Comparison of ENCODE assay signal across 24 mouse cellular contexts in genomic region chr11:47442266-47442665, GRCm38 (mm10).
DNase-seq lines count a peak whose midpoint lies in the region; ATAC-seq lines count a peak whose summit lies in the region.
"Had no signal": no experiment of that assay in that cellular context is flagged by ENCODE, and none has a peak within 500 bp of the region (broad histone marks: within the 10 kb centered on the region; RNA-seq: fewer than 3 reads in every experiment).

No protein-coding gene starts in this region.

- no peaks in the 10 kb centered on the region for H3K27me3 ChIP-seq in heart, embryonic 15.5 days
- H3K27me3 ChIP-seq in heart, embryonic 11.5 days (ENCODE audit: control insufficient read depth, insufficient read depth, low read length), result no peaks in the 10 kb centered on the region
- H3K27me3 ChIP-seq: embryonic facial prominence, embryonic 12.5 days; embryonic facial prominence, embryonic 15.5 days; hindbrain, embryonic 12.5 days; hindbrain, embryonic 15.5 days had no signal

- H3K4me3 ChIP-seq in heart, embryonic 15.5 days, result no peak overlapping the region
- no peak overlapping the region for H3K4me3 ChIP-seq in heart, embryonic 11.5 days (ENCODE audit: low read depth, low read length)
- H3K4me3 ChIP-seq: embryonic facial prominence, embryonic 12.5 days; embryonic facial prominence, embryonic 15.5 days; gastrocnemius, adult 2 months; heart, adult 2 months; hindbrain, embryonic 12.5 days; hindbrain, embryonic 15.5 days had no signal

- no peaks in the 10 kb centered on the region for H3K36me3 ChIP-seq in heart, embryonic 15.5 days
- no peaks in the 10 kb centered on the region for H3K36me3 ChIP-seq in heart, embryonic 11.5 days (ENCODE audit: control insufficient read depth, insufficient read depth, low read length)
- H3K36me3 ChIP-seq: embryonic facial prominence, embryonic 12.5 days; embryonic facial prominence, embryonic 15.5 days; hindbrain, embryonic 12.5 days; hindbrain, embryonic 15.5 days had no signal

- no peak overlapping the region for H3K4me2 ChIP-seq in heart, embryonic 15.5 days
- no peak overlapping the region for H3K4me2 ChIP-seq in heart, embryonic 11.5 days
- H3K4me2 ChIP-seq: embryonic facial prominence, embryonic 12.5 days; embryonic facial prominence, embryonic 15.5 days; hindbrain, embryonic 12.5 days; hindbrain, embryonic 15.5 days had no signal

- H3K9ac ChIP-seq in heart, embryonic 15.5 days, result no peak overlapping the region
- H3K9ac ChIP-seq in heart, embryonic 11.5 days (ENCODE audit: low read depth, low read length), result no peak overlapping the region
- H3K9ac ChIP-seq: embryonic facial prominence, embryonic 12.5 days; embryonic facial prominence, embryonic 15.5 days; forebrain, postnatal 0 days; hindbrain, embryonic 12.5 days; hindbrain, embryonic 15.5 days had no signal

- intact Hi-C loops in heart, postnatal 36 days (cut with DNase I), result no loop called here
- intact Hi-C loops in heart, postnatal 10 days (cut with DNase I), result no loop called here

- H3K9me3 ChIP-seq in heart, embryonic 15.5 days (replicated peaks), result no peaks in the 10 kb centered on the region
- H3K9me3 ChIP-seq in heart, embryonic 11.5 days (replicated peaks; ENCODE audit: control insufficient read depth, low read length), result no peaks in the 10 kb centered on the region
- H3K9me3 ChIP-seq: embryonic facial prominence, embryonic 12.5 days; embryonic facial prominence, embryonic 15.5 days; hindbrain, embryonic 12.5 days; hindbrain, embryonic 15.5 days had no signal

- H3K4me1 ChIP-seq in heart, embryonic 15.5 days (replicated peaks), result 0 out of 2 replicates have a peak, but pooled peaks cover 4% of the 10 kb centered on the region
- no peaks in the 10 kb centered on the region for H3K4me1 ChIP-seq in heart, embryonic 11.5 days (ENCODE audit: control insufficient read depth, insufficient read depth, low read length)
- H3K4me1 ChIP-seq: embryonic facial prominence, embryonic 12.5 days; embryonic facial prominence, embryonic 15.5 days; hindbrain, embryonic 12.5 days; hindbrain, embryonic 15.5 days had no signal

- no peak for ATAC-seq in heart, embryonic 15.5 days (replicated peaks; ENCODE audit: insufficient number of reproducible peaks, insufficient read depth, low FRiP score, low read depth)
- ATAC-seq in heart, embryonic 11.5 days (replicated peaks; ENCODE audit: insufficient number of reproducible peaks, low FRiP score, low TSS enrichment), result no peak
- ATAC-seq: activated CD4-positive, CD25-positive, alpha-beta regulatory T cell, adult 4 months; forebrain, embryonic 14.5 days; forebrain, postnatal 0 days; intestine, postnatal 0 days had no signal

- peak; percentile 2 to 12 for DNase-seq in cerebellum, postnatal 10 days
- DNase-seq in cerebellum, adult 18-20 months, result no peak
- no peak for DNase-seq in heart, postnatal 36 days
- DNase-seq in heart, postnatal 10 days, result peak; percentile 27 to 34
- DNase-seq in thymus, postnatal 25 days, result peak; percentile 3
- no peak for DNase-seq in thymus, postnatal 10 days (ENCODE audit: low spot score in 2 of 2)
- DNase-seq: adrenal gland, adult 8-10 months; adrenal gland, postnatal 25 days; cerebellum, adult 2 months; cerebellum, adult 9-11 months; forebrain, postnatal 0 days; gastrocnemius, adult 2 months; gastrocnemius, postnatal 14 days; kidney, adult 2 months had no signal

- 27% methylated on average over 2 of the region's 2 CpGs for WGBS in heart, embryonic 15.5 days
- 49% methylated on average over 2 of the region's 2 CpGs for WGBS in heart, embryonic 11.5 days (ENCODE audit: insufficient replicate concordance)

- H3K27ac ChIP-seq in heart, embryonic 15.5 days, result 0 out of 2 replicates have a peak overlapping the region, but pooled peaks have one; percentile 37
- H3K27ac ChIP-seq in heart, embryonic 11.5 days (ENCODE audit: low read depth, low read length), result no peak overlapping the region
- H3K27ac ChIP-seq: embryonic facial prominence, embryonic 12.5 days; embryonic facial prominence, embryonic 15.5 days; gastrocnemius, adult 2 months; heart, adult 2 months; hindbrain, embryonic 12.5 days; hindbrain, embryonic 15.5 days had no signal

Comparison
In these comparisons a context has a peak if more than half of its experiments do, and no peak if none do; other contexts are left out.
1. DNase-seq: peak in cerebellum, postnatal 10 days (2 of 2), heart, postnatal 10 days (2 of 2) and thymus, postnatal 25 days (single experiment); none in cerebellum, adult 18-20 months (0 of 2), heart, postnatal 36 days (0 of 2) and thymus, postnatal 10 days (0 of 2).